Mouse (Mus musculus): ENCODE data around the gene Vac14. TPM values are rescaled to one million over a fixed set of nuclear protein-coding genes. Genes with fewer than 3 reads are reported as not detected.

Gene Vac14
- polyA plus RNA-seq, 1 experiment: 31.6 TPM

DNA sequence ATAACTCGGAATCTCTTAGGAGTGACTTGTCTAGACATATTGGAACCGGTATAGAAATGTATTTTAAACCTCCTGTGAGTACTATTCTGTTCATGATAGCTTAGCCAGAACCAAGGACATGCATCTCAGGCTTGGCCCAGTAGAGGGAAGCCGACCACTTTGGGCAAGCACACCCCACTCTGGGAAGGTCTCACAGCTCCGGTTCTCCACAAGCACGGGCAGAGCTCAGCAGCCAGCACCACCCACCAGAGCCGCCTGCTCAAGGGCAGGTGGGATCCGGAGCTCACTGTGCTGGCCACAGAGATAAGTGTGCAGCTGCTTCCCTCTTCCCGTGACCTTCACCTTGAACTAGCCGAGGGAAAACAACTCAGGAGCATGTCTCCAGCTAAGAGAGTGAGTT is 32.5 kb downstream of the Vac14 start:
- Histone ChIP-seq H3K4me3 (ENCODE audit: low read depth, low read length) (no peak overlapping the region), H3K36me3 (ENCODE audit: control insufficient read depth, insufficient read depth, low read length, poor library complexity, severe bottlenecking) (peaks cover 25% of the 10 kb centered on the region), H3K4me1 (ENCODE audit: control insufficient read depth, insufficient read depth, low read length) (no peaks in the 10 kb centered on the region), H3K9me3 (replicated peaks; ENCODE audit: control insufficient read depth, insufficient read depth, low read length, poor library complexity, severe bottlenecking) (no peaks in the 10 kb centered on the region), H3K9ac (ENCODE audit: low read depth, poor library complexity, severe bottlenecking) (no peak overlapping the region), H3K27ac (ENCODE audit: insufficient read depth, low read length) (no peak overlapping the region), H3K27me3 (ENCODE audit: control insufficient read depth, insufficient read depth, low read length, poor library complexity, severe bottlenecking) (no peaks in the 10 kb centered on the region)
- TF ChIP-seq CTCF (IDR thresholded peaks at IDR 0.05; ENCODE audit: low read depth, low read length): no peak
- TF ChIP-seq EP300 (IDR thresholded peaks at IDR 0.05; ENCODE audit: insufficient read depth, low read depth, low read length): no peak
- TF ChIP-seq POLR2A (IDR thresholded peaks at IDR 0.05; ENCODE audit: insufficient read depth, low read length): no peak

DNA sequence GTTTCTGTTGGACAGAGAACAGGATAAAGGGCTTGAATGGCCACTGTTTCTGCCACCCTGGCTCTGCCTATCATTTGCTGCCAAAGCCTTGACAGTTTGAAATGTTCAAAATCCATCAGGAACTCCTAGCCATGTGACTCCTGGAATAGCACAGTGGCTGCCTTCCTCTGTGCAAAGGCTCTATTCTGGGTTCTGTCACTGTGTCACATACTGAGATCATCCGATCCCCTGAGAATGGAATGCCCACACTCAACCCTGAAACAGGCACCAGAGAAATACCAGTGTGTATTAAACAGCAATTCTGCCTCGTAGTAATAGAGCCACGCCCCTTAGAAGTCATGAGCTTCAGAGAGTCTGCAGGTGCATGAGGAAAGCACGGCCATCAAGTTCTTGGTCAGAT is 33.5 kb downstream of the Vac14 start:
- Histone ChIP-seq H3K36me3 (ENCODE audit: control insufficient read depth, insufficient read depth, low read length, poor library complexity, severe bottlenecking) (peaks cover 24% of the 10 kb centered on the region), H3K9me3 (replicated peaks; ENCODE audit: control insufficient read depth, insufficient read depth, low read length, poor library complexity, severe bottlenecking) (no peaks in the 10 kb centered on the region), H3K4me3 (ENCODE audit: low read depth, low read length) (no peak overlapping the region), H3K27ac (ENCODE audit: insufficient read depth, low read length) (no peak overlapping the region), H3K9ac (ENCODE audit: low read depth, poor library complexity, severe bottlenecking) (no peak overlapping the region), H3K27me3 (ENCODE audit: control insufficient read depth, insufficient read depth, low read length, poor library complexity, severe bottlenecking) (no peaks in the 10 kb centered on the region), H3K4me1 (ENCODE audit: control insufficient read depth, insufficient read depth, low read length) (no peaks in the 10 kb centered on the region)
- TF ChIP-seq POLR2A (IDR thresholded peaks at IDR 0.05; ENCODE audit: insufficient read depth, low read length): no peak
- TF ChIP-seq EP300 (IDR thresholded peaks at IDR 0.05; ENCODE audit: insufficient read depth, low read depth, low read length): no peak
- no peak for TF ChIP-seq CTCF (IDR thresholded peaks at IDR 0.05; ENCODE audit: low read depth, low read length)

DNA sequence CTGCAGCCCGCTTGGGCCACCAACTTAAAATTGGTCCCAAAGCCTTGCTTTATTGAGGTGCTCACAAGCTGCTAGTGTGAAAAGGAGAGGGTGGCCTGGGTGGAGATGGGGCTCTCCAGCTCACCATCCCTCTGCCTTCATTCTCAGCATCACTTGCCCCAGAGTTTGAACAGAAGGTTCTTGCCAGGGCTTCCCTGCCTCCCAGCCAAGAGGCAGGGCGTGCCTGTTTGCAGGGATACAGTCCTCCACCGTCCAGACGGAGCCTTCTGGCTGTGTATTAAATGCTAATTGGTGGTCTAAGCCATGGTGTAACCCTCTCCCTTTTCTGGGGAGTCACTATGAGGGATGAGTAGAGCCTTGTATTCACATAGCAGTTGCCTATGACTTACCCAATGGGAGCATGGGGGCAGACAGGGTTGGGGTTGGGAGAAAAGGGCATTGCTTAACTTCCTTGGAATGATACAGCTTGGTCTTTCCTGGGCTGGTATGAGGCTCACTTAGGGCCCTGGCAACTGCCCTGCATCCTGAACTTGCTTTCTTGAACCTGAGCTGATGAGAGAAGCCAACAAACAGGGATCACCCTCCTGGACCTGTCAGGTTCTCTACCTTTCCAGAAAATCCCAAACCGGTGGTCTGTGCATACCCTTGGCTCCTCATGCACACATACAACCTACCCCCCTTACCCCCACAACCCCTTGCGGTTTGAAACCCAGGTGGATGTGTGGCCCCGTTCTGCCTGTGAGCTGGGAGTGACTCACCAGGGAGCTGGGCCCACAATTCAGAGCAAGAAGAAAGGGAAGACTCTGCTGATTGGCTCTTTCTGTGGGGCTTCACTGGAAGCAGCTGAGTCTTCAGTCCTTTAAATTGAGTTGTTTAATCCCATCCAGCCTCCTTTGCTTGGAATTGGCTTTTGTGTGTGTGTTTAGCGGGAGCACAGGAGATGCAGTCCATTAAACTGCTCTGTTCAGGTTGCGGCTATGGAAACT is 36.0 kb downstream of the Vac14 start:
- peaks cover 35% of the 10 kb centered on the region for H3K36me3 ChIP-seq (ENCODE audit: control insufficient read depth, insufficient read depth, low read length, poor library complexity, severe bottlenecking)

GRCm38 (mm10) chr8:110655827-110656226 is 37.4 kb downstream of the Vac14 start:
- H3K9me3 ChIP-seq (replicated peaks; ENCODE audit: control insufficient read depth, insufficient read depth, low read length, poor library complexity, severe bottlenecking): no peaks in the 10 kb centered on the region
- H3K27me3 ChIP-seq (ENCODE audit: control insufficient read depth, insufficient read depth, low read length, poor library complexity, severe bottlenecking): no peaks in the 10 kb centered on the region
- no peak overlapping the region for H3K9ac ChIP-seq (ENCODE audit: low read depth, poor library complexity, severe bottlenecking)
- no peak overlapping the region for H3K4me3 ChIP-seq (ENCODE audit: low read depth, low read length)
- no peak for TF ChIP-seq EP300 (IDR thresholded peaks at IDR 0.05; ENCODE audit: insufficient read depth, low read depth, low read length)
- TF ChIP-seq CTCF (IDR thresholded peaks at IDR 0.05; ENCODE audit: low read depth, low read length): no peak
- TF ChIP-seq POLR2A (IDR thresholded peaks at IDR 0.05; ENCODE audit: insufficient read depth, low read length): no peak
- H3K4me1 ChIP-seq (ENCODE audit: control insufficient read depth, insufficient read depth, low read length): no peaks in the 10 kb centered on the region
- peaks cover 34% of the 10 kb centered on the region for H3K36me3 ChIP-seq (ENCODE audit: control insufficient read depth, insufficient read depth, low read length, poor library complexity, severe bottlenecking)
- no peak overlapping the region for H3K27ac ChIP-seq (ENCODE audit: insufficient read depth, low read length)

More for the DNA sequence above, 36.0 kb downstream of the Vac14 start:
- no peaks in the 10 kb centered on the region for H3K9me3 ChIP-seq (replicated peaks; ENCODE audit: control insufficient read depth, insufficient read depth, low read length, poor library complexity, severe bottlenecking)
- no peaks in the 10 kb centered on the region for H3K27me3 ChIP-seq (ENCODE audit: control insufficient read depth, insufficient read depth, low read length, poor library complexity, severe bottlenecking)
- H3K4me1 ChIP-seq (ENCODE audit: control insufficient read depth, insufficient read depth, low read length): no peaks in the 10 kb centered on the region
- H3K27ac ChIP-seq (ENCODE audit: insufficient read depth, low read length): no peak overlapping the region
- no peak overlapping the region for H3K9ac ChIP-seq (ENCODE audit: low read depth, poor library complexity, severe bottlenecking)
- no peak overlapping the region for H3K4me3 ChIP-seq (ENCODE audit: low read depth, low read length)
- TF ChIP-seq POLR2A (IDR thresholded peaks at IDR 0.05; ENCODE audit: insufficient read depth, low read length) (no peak), CTCF (IDR thresholded peaks at IDR 0.05; ENCODE audit: low read depth, low read length) (no peak), EP300 (IDR thresholded peaks at IDR 0.05; ENCODE audit: insufficient read depth, low read depth, low read length) (no peak)

DNA sequence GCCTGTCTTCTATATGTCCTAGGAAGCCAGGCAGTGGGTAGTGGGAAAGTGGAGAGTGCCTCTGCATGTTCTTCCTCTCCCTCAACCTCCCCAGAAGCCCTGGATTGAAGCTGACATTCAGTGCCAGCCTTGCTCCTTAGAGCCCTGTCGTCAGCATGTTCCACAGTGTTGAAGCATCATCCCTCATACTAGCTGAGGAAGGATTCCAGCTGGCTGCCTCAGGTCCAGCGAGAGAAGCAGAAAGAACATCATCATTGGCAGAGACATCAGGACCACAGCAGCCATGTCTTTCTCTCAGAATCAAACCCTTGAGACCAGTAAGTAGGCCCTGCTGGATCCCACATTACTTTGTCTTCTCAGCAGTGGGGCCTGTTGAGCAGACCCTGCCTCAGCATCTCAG is 39.3 kb downstream of the Vac14 start:
- Histone ChIP-seq H3K9ac (ENCODE audit: low read depth, poor library complexity, severe bottlenecking) (no peak overlapping the region), H3K27me3 (ENCODE audit: control insufficient read depth, insufficient read depth, low read length, poor library complexity, severe bottlenecking) (no peaks in the 10 kb centered on the region), H3K4me1 (ENCODE audit: control insufficient read depth, insufficient read depth, low read length) (no peaks in the 10 kb centered on the region), H3K4me3 (ENCODE audit: low read depth, low read length) (no peak overlapping the region), H3K36me3 (ENCODE audit: control insufficient read depth, insufficient read depth, low read length, poor library complexity, severe bottlenecking) (peaks cover 42% of the 10 kb centered on the region), H3K9me3 (replicated peaks; ENCODE audit: control insufficient read depth, insufficient read depth, low read length, poor library complexity, severe bottlenecking) (no peaks in the 10 kb centered on the region), H3K27ac (ENCODE audit: insufficient read depth, low read length) (no peak overlapping the region)
- no peak for TF ChIP-seq EP300 (IDR thresholded peaks at IDR 0.05; ENCODE audit: insufficient read depth, low read depth, low read length)

DNA sequence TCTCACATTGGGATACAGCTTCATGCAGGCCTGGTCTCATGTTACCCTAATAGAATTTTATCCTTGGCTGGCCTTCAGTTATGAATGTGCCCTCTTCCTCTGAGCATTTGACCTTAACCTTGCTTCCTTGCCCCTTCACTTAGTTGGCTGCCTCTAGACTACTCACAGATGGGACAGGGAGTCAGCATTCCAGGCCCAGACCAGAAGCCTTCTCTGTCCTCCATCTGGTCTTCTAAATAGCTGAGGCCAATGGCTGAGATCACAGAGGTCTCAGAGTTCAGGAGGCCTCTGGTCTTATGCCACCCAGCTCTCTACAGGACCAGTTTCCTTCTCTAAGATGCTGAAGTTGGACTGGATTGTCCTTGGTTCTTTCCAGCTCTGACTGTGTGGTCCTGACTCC is 41.7 kb downstream of the Vac14 start:
- Histone ChIP-seq H3K27ac (ENCODE audit: insufficient read depth, low read length) (no peak overlapping the region), H3K36me3 (ENCODE audit: control insufficient read depth, insufficient read depth, low read length, poor library complexity, severe bottlenecking) (peaks cover 39% of the 10 kb centered on the region), H3K4me3 (ENCODE audit: low read depth, low read length) (no peak overlapping the region), H3K9me3 (replicated peaks; ENCODE audit: control insufficient read depth, insufficient read depth, low read length, poor library complexity, severe bottlenecking) (no peaks in the 10 kb centered on the region), H3K9ac (ENCODE audit: low read depth, poor library complexity, severe bottlenecking) (no peak overlapping the region), H3K27me3 (ENCODE audit: control insufficient read depth, insufficient read depth, low read length, poor library complexity, severe bottlenecking) (no peaks in the 10 kb centered on the region), H3K4me1 (ENCODE audit: control insufficient read depth, insufficient read depth, low read length) (no peaks in the 10 kb centered on the region)
- no peak for TF ChIP-seq POLR2A (IDR thresholded peaks at IDR 0.05; ENCODE audit: insufficient read depth, low read length)
- no peak for TF ChIP-seq CTCF (IDR thresholded peaks at IDR 0.05; ENCODE audit: low read depth, low read length)
- no peak for TF ChIP-seq EP300 (IDR thresholded peaks at IDR 0.05; ENCODE audit: insufficient read depth, low read depth, low read length)

All from ES-Bruce4 (cell line).